Mouse (Mus musculus) neural tube, embryonic 14.5 days (tissue): ENCODE data around the gene 2900026A02Rik. TPM values are rescaled to one million over a fixed set of nuclear protein-coding genes. Genes with fewer than 3 reads are reported as not detected.

Experiments used
- ATAC-seq: fragments of 200-750 bp; cut with Nextera tagmentation; 2 replicates; pipeline ENCODE4 v1.8.0; 2017; ENCODE audit warnings: low read depth, mild to moderate bottlenecking, moderate TSS enrichment, moderate library complexity
- H3K27ac ChIP-seq: fragments of 300-500 bp; sonication (generic); 2 replicates; pipeline ENCODE4 v1.5.1; 2014; ENCODE audit warnings: low read depth, mild to moderate bottlenecking, control low read depth, low read length, moderate library complexity, mixed read lengths
- H3K27me3 ChIP-seq: fragments of 300-500 bp; sonication (generic); 2 replicates; pipeline ENCODE4 v1.6.1; 2014; ENCODE audit warnings: low read length; ENCODE audit not compliant: control insufficient read depth, insufficient read depth
- H3K36me3 ChIP-seq: fragments of 300-500 bp; sonication (generic); 2 replicates; pipeline ENCODE4 v1.6.1; 2014; ENCODE audit warnings: low read length, mixed read lengths; ENCODE audit not compliant: control insufficient read depth, insufficient read depth
- H3K4me1 ChIP-seq: fragments of 300-500 bp; sonication (generic); 2 replicates; pipeline ENCODE4 v1.6.1; 2014; ENCODE audit warnings: low read length; ENCODE audit not compliant: control insufficient read depth, insufficient read depth
- H3K4me2 ChIP-seq: fragments of 300-500 bp; sonication (generic); 2 replicates; pipeline ENCODE4 v1.6.1; 2014; ENCODE audit warnings: mild to moderate bottlenecking, low read depth, low read length, control low read depth
- H3K4me3 ChIP-seq: fragments of 300-500 bp; sonication (generic); 2 replicates; pipeline ENCODE4 v1.5.1; 2014; ENCODE audit warnings: low read depth, low read length, control low read depth, mixed read lengths
- H3K9ac ChIP-seq: fragments of 300-500 bp; sonication (generic); replicated peaks from 2 replicates; pipeline ENCODE4 v1.6.1; 2014; ENCODE audit warnings: low read depth, mild to moderate bottlenecking, control low read depth, low read length, mixed read lengths
- H3K9me3 ChIP-seq: fragments of 300-500 bp; sonication (generic); 2 replicates; pipeline ENCODE4 v1.6.1; 2016; ENCODE audit warnings: low read length; ENCODE audit not compliant: control insufficient read depth
- WGBS: fragments of 180-500 bp; shearing (Covaris S2); extraction: QIAGEN DNeasy Blood & Tissue Kit; methylation state at CpG from one replicate; pipeline ENCODE4 v1.1.7; 2014; 5-methylcytosine and 5-hydroxymethylcytosine counted together
- polyA plus RNA-seq: library from polyadenylated mRNA; unstranded; fragments of >200 nt; fragmentation: Nextera tagmentation; extraction: Ambion mirVana; gene quantifications from 2 replicates; pipeline ENCODE4 v1.2.1, GENCODE M21; 2014

Gene 2900026A02Rik
- polyA plus RNA-seq, 1 experiment from 2014 or later, result 2.1 TPM

DNA sequence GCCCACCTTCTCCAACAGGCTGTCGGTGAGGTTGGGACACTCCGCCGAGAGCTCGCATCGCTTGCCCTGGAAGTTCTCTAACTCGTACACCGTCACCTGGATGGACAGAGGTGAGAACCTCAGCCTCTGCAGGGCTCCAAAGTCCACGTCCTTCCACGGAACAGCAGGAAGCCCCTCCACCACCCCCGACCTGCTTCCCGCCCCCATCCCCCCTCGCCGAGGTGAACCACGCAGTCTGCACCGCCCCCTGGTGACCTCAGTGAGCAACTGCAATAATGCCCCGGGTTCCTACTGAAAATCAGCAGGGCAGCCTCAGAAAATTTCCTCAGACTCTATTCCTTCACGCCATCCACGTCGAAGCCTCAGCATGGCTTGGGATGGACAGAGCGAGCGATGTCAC, 141.3 kb downstream of the 2900026A02Rik start:
- Histone ChIP-seq H3K9me3 (no peaks in the 10 kb centered on the region), H3K4me1 (no peaks in the 10 kb centered on the region), H3K27ac (no peak overlapping the region), H3K36me3 (no peaks in the 10 kb centered on the region), H3K27me3 (no peaks in the 10 kb centered on the region), H3K4me2 (no peak overlapping the region), H3K4me3 (no peak overlapping the region), H3K9ac (no peak overlapping the region)
- no peak for ATAC-seq
- 29% methylated on average over 21 of the region's 21 CpGs for WGBS

DNA sequence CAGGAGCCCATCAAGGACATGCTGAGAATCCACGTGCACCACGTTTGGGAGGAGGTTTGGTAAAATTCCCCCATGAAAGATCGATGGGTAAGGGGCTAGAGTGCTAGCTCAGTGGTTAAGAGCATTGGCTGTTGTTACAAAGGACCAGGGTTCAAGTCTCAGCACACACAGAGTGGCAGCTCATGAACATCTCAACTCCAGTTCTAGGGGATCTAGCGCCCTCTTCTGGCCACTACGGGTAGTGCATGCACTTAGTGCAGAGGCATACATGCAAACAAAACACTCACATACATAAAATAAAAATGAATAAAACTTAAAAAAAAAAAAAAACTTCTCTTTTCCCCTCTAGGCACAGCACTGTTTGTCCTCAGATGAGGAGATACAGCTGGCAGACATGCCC, 142.3 kb downstream of the 2900026A02Rik start:
- ATAC-seq, result no peak
- no peak overlapping the region for H3K4me3 ChIP-seq
- H3K27me3 ChIP-seq, result no peaks in the 10 kb centered on the region
- no peak overlapping the region for H3K9ac ChIP-seq
- H3K36me3 ChIP-seq, result no peaks in the 10 kb centered on the region
- H3K4me2 ChIP-seq, result no peak overlapping the region
- no peaks in the 10 kb centered on the region for H3K4me1 ChIP-seq
- 69% methylated on average over 5 of the region's 5 CpGs for WGBS
- no peak overlapping the region for H3K27ac ChIP-seq
- no peaks in the 10 kb centered on the region for H3K9me3 ChIP-seq

DNA sequence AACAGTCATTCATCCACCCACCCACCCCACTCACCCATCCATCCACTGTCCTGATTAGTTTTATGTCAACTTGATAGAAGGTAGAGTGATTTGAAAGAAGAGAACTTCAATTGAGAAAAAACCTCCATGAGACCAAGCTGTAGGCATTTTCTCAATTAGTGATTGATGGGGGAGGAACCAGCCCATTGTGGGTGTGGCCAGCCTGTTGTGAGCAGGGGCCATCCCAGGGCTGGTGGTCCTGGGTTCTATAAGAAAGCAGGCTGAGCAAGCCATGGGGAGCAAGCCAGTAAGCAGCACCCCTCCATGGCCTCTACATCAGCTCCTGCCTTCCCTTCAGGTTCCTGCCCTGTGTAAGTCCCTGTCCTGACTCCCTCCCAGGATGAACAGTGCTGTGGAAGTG, 151.0 kb downstream of the 2900026A02Rik start, which contains the start of gene Crybb2:
TSS of gene Crybb2 (minus strand) at position 101 of the 400 bp plus-strand sequence.
- H3K9me3 ChIP-seq, result no peaks in the 10 kb centered on the region
- no peaks in the 10 kb centered on the region for H3K4me1 ChIP-seq
- H3K27ac ChIP-seq, result no peak within 1 kb of the TSS
- H3K27me3 ChIP-seq, result no peaks in the 10 kb centered on the region
- no peaks in the 10 kb centered on the region for H3K36me3 ChIP-seq
- no peak within 1 kb of the TSS for H3K9ac ChIP-seq
- no peak for ATAC-seq
- no peak within 1 kb of the TSS for H3K4me3 ChIP-seq
- H3K4me2 ChIP-seq, result no peak within 1 kb of the TSS

- WGBS, result 6% methylated on average over 16 of the region's 16 CpGs
- Histone ChIP-seq H3K9ac (no peak overlapping the region), H3K4me3 (no peak overlapping the region), H3K4me2 (no peak overlapping the region), H3K27ac (no peak overlapping the region), H3K36me3 (no peaks in the 10 kb centered on the region), H3K27me3 (no peaks in the 10 kb centered on the region), H3K4me1 (no peaks in the 10 kb centered on the region), H3K9me3 (no peaks in the 10 kb centered on the region)
- ATAC-seq, result peak; percentile 61; the same call in 1 of the 2 replicates
These were observed 166.7 kb downstream of the 2900026A02Rik start for GRCm38 (mm10) chr5:113054308-113054707.

DNA sequence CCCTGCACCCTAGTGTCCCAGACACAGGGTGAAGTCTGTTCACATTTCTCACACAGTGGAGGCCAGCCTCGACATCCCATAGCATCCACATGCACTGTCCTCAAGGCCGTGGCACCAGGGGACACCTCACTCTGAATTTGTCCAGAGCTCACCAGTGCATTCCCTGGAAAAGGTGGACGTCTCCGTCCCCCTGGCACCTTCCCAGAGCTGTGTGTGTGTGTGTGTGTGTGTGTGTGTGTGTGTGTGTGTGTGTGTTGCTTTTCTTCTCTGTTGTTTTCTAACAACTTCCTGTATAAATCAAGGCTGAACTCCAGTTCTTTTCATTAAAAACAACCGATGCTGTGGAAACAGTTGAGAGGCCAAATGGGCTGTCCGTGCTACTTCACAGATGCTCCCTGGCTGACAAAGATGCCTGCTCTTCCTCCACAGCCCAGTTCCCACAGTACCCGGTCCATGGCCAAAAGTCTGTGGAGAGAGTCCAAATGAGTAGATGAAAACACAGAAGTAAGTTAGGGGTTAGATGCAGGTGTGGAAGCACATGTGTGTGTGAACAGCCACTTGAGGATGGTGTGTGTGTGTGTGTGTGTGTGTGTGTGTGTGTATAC, 170.4 kb downstream of the 2900026A02Rik start:
- no peak overlapping the region for H3K4me2 ChIP-seq
- peak overlapping the region; percentile 22; the same call in 1 of the 2 replicates for H3K27ac ChIP-seq
- no peak overlapping the region for H3K4me3 ChIP-seq
- no peaks in the 10 kb centered on the region for H3K9me3 ChIP-seq
- no peak overlapping the region for H3K9ac ChIP-seq
- ATAC-seq, result no peak
- H3K27me3 ChIP-seq, result no peaks in the 10 kb centered on the region
- 46% methylated on average over 7 of the region's 7 CpGs for WGBS
- no peaks in the 10 kb centered on the region for H3K36me3 ChIP-seq
- no peaks in the 10 kb centered on the region for H3K4me1 ChIP-seq

DNA sequence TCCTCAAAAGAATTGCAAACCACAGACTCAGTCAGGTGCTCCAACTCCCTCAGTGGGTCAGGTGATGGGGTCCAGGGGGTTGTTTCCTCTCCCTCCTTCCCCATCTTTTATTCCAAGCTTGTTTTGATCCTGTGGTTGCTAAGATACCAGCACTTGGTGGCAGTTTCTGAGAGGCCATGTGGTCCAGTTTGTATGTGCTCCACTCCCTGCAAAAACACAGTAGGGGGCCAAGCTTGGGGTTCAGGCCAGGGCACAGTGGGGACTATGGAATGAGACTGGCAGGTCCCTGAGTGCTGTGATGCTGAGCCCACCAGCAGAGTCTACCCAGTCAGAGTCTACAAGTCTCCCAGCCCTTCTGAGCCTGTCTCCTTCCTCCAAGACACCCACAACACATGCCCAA, 171.2 kb downstream of the 2900026A02Rik start:
- Histone ChIP-seq H3K4me3 (no peak overlapping the region), H3K9me3 (no peaks in the 10 kb centered on the region), H3K9ac (no peak overlapping the region), H3K4me2 (no peak overlapping the region), H3K27me3 (no peaks in the 10 kb centered on the region), H3K36me3 (no peaks in the 10 kb centered on the region), H3K27ac (no peak overlapping the region), H3K4me1 (no peaks in the 10 kb centered on the region)
- ATAC-seq, result no peak

DNA sequence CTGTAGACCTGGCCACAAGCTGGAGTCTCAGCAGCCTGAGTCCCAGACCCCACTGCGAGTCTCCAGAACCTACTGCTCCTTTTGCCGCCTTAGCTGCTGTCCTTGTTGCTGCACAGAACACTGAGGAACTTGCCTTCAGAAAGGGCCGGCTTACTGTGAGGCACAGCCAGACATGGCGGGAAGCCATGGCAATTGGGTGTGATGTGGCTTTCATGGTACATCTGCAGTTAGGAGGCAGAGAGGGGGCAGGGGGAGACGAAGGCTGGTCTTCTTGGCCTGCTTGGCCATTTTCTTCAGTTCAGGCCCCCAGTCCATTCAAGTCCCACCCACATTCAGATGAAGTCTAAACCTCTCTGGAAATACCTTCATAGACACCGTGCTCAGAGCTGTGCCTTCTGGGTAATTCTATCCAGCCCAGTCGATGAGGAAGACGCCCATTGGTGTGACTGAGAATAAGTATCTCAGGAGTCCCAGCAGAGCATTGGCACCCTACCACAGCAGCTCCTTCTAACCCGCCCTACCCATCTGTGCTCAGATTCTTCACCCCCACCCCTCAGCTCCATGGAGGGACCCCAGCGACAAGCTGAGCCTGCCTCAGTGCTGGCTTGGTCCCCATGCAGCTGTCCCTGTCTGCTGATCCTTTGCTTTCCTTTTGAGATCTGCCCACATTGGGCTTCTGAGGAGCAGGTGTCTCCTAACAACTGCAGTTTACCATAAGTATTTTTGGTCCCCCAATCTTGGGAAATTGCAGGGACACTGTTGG, 175.3 kb downstream of the 2900026A02Rik start:
- Histone ChIP-seq H3K27ac (no peak overlapping the region), H3K4me3 (no peak overlapping the region), H3K9me3 (no peaks in the 10 kb centered on the region), H3K27me3 (no peaks in the 10 kb centered on the region), H3K9ac (no peak overlapping the region), H3K36me3 (no peaks in the 10 kb centered on the region), H3K4me1 (peaks cover 5% of the 10 kb centered on the region; the same call in 1 of the 2 replicates), H3K4me2 (no peak overlapping the region)
- WGBS, result 87% methylated on average over 10 of the region's 10 CpGs
- no peak for ATAC-seq

DNA sequence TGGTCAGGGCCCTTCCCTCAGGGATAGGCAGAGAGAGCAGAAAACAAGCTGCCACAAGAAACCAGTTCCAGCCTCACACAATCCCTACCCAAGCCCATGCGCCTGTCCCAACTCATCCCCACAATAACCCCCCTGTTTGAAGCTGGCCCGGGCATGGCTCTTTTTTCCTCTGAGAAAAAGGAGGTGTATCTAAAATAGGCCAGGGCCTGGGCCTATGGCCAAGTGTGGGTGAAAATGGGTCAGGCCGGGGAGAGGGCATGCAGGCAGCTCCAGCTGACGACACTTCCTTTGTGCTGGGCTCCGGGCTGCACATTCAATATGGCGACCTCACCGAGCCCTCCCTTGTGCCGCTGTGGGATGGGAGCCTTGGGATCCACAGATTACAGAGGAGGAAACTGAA, 177.5 kb downstream of the 2900026A02Rik start:
- Histone ChIP-seq H3K4me3 (no peak overlapping the region), H3K4me1 (peaks cover 5% of the 10 kb centered on the region; the same call in 1 of the 2 replicates), H3K4me2 (no peak overlapping the region), H3K36me3 (no peaks in the 10 kb centered on the region), H3K27me3 (no peaks in the 10 kb centered on the region), H3K9ac (no peak overlapping the region), H3K27ac (no peak overlapping the region), H3K9me3 (no peaks in the 10 kb centered on the region)
- no peak for ATAC-seq
- 60% methylated on average over 8 of the region's 8 CpGs for WGBS

GRCm38 (mm10) chr5:113041567-113042071, 179.4 kb downstream of the 2900026A02Rik start:
- peaks cover 5% of the 10 kb centered on the region; the same call in 1 of the 2 replicates for H3K4me1 ChIP-seq
- H3K9me3 ChIP-seq, result no peaks in the 10 kb centered on the region
- H3K27me3 ChIP-seq, result no peaks in the 10 kb centered on the region
- ATAC-seq, result peak; percentile 92
- 5% methylated on average over 5 of the region's 5 CpGs for WGBS
- no peaks in the 10 kb centered on the region for H3K36me3 ChIP-seq
- no peak overlapping the region for H3K4me2 ChIP-seq
- no peak overlapping the region for H3K4me3 ChIP-seq
- H3K27ac ChIP-seq, result peak overlapping the region; percentile 29; the same call in 1 of the 2 replicates
- H3K9ac ChIP-seq, result no peak overlapping the region
